Mouse (Mus musculus): ENCODE measurements at regions not wholly inside any gene's neighbourhood (a gene's known extent, or its start where the extent isn't known, plus 50 kb on each side); places are given as distances from the start of the nearest gene placed in this dataset.

DNA sequence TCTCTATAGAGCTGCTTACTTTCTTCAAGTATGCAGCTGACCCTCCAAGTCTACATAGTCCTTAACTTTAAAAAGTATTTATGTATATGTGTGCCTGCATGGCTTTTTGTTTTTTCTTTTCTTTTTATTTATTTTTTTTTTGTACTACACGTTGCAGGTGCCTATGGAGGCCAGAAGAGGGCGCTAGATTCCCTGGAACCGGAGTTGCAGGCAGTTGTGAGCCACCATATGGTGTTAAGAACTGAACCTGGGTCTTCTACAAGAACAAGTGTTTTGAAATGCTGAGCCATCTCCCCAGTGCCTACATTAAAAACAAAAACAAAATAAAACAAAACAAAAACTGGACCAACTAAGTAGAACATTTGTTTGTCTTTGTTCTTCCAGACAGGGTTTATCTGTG is 325.9 kb upstream of the Dio3 start:
- DNase-seq (ENCODE audit: low spot score in 2 of 2): no peak

DNA sequence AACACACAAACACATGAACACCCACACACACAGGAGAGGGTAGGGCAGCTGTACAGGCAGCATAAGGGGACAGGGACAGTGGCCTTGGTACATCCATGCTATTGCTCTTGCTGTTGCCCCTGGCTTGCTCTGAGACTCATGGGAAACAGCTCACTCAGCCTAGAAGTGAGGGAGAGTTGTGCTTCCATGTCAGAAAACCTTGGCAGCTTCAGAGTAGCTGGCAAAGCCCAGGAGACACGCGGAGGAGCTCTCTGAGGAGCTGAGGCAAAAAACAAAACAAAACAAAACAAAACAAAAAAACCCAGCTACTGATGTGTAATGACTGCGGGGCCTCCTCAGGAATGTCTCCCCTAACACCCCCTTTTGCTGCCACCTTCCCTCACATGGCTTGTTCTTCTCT is 321.6 kb upstream of the Dio3 start:
- DNase-seq (ENCODE audit: low spot score in 2 of 2): no peak

DNA sequence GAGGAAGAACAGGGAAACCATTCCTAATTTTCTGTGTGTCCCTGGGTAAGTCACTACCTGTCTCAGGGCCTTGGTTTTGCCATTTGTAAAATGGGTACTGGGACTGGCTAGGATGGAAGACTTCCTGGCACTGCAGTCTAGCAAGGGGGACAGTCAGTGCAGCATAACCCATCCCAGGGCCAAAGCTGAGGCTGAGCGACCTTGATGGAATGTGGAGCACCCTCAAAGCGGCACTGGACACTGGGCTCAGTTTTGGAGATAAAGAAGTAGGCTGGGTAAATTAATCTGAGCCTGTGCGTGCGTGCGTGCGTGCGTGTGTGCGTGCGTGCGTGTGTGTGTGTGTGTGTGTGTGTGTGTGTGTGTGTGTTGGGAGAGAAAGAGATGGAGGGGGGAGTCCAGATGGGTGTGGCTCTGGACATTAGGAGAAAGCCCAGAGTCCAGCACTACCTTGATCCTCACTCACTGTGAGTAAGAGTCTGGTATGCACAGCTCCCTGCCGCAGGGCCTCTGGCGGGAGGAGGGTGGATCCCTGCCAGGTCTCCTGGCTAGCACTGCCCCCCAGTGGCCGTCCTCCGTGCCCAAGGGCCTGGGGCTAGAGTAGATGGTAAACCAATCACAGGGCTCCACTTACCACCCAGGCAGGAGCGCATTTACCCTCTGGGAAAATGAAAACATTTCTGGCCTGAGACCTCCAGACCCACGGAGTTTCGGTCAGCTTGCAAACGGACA is 320.3 kb upstream of the Dio3 start:
- peak; percentile 30 to 69 for DNase-seq (ENCODE audit: low spot score in 2 of 2)

DNA sequence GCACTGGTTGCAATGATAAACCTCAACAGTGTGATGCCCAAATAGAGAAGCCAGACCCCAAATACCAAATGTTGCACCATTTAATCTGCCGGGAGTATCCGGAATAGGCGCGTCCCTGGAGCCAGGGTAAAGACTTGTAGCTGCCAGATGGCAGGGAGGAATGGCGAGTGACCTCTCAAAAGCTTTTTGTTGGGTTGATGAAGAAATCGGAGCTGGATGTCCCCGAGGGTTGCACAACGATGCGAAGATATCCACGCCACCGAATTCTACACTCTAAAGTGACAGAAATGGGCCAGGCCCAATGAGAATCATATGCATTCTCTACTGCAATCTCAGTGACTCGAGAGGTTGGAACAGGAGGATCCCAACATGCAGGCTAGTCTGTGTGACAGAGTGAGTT is 312.1 kb upstream of the Dio3 start:
- DNase-seq (ENCODE audit: low spot score in 2 of 2): no peak

DNA sequence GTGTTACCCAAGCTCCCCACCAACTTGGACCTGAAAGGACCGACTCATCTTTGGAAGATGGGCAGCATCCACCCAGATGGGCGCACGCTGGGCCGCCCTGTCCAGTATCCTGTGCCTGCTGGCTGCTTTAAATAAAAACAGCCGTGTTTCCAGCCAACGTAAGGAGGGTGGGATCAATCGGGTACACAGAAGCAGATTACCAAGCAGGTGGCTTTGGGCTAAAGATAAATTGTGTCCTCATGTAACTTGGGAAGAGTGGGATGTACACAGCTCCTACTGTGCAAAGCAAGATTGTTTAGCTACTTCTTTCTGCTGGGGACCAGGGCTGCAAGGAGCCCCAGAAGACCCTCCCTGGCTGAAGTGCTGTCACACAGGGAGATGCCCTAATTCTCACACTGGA is 310.6 kb upstream of the Dio3 start:
- no peak for DNase-seq (ENCODE audit: low spot score in 2 of 2)

DNA sequence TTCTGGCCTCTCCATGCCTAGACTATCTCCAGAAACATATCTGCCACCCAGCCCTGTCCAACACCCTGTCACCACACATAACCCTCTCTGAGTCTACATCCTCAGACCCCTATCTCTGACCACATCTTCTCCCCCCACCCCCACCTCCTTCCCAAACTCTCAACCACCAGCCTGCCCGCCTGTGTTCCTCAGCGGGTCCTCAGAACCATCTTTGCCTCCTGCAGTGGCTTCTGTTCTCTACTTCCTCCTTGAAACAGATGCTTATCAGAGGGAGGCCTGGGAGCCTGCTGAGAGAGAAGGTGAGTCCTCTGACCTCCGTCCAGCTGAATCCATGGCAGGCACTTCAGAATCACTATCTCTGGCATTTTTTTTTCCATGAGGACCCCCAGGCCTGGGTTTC is 307.4 kb upstream of the Dio3 start:
- no peak for DNase-seq (ENCODE audit: low spot score in 2 of 2)

DNA sequence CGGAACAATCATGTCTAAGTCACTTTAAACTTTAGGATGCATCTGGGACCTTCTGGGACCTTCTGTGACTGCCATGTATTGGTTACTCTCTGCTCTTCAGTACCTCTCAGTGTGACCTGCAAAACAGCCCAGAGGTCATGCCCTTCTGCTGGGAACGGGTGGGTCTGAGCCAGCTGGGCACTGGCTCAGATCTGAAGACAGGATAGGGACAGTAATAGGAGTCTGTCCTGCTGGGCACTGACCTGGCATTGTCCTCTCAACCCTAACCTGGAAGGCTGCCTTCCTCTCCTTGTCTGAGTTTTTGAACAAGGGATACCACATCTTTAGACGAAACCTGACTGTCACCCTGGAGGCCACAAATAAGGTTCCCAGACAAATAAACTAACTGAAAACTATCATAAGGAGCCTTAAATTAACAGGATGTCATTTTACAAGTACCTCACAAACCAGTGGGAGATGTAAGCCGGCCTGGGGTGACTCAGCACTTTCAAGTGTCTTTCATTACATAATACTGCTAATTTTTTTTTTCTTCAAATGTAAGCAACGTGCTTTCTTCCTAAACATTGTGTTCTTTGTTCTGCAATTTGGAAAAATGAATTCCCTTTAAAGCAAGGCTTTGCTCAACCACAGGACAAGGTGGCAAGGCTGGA is 306.4 kb upstream of the Dio3 start:
- no peak for DNase-seq (ENCODE audit: low spot score in 2 of 2)

DNA sequence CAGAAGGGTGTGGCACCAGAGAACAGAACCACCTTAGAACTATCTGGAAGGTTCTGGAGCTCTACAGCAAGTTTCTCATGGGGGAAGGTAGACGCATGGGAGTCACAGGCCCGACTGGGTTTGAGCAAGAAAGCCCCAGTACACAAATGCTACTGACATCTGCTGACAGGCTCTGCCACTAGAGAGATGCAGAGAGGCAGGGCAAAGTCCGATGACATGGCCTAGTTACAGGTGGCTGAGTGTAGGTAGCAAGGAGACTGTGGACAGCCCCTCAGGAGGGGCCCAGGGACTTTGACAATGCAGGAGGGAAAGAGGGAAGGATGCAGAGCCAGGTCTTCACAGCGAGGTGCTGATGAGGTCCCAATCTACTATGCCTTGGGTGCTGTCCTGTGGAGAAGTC is 305.3 kb upstream of the Dio3 start:
- no peak for DNase-seq (ENCODE audit: low spot score in 2 of 2)

DNA sequence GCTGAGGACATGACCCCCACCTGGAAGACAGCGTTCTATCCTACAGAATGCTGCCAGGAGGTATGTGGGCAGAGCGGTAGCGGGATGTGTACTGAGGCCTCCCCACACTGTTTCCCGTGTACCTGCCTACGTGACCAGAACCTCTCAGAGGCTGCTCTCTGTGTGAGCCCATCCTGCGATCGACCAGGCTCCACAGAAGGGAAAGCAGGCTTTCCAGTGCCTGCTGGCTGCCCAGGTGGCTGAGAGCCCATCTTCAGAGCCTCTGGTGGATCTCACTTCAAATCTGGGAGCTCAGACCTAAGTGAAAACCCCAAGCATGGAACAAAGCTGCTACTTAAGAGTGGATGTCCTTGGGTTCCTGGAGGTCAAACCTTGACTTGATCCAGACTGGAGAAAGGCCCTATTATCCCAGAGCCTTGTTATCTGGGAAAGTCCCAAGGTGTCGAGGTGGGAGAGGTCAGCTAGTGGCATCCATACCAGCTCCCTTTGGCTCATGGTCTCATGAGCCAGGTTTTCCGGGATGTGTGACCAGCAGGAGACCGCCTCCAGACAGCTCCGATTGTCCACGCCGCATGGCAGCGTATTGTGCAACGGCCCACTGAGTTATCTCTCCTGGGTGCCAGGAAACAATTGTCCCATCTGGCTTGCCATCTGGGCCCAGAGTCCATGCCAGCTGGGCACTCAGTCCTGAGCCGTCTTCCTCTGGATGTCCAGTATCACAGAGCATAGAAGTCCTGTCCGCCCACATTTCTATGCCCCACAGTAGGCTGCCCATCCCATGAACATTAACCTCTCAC is 303.5 kb upstream of the Dio3 start:
- DNase-seq (ENCODE audit: low spot score in 2 of 2): no peak

DNA sequence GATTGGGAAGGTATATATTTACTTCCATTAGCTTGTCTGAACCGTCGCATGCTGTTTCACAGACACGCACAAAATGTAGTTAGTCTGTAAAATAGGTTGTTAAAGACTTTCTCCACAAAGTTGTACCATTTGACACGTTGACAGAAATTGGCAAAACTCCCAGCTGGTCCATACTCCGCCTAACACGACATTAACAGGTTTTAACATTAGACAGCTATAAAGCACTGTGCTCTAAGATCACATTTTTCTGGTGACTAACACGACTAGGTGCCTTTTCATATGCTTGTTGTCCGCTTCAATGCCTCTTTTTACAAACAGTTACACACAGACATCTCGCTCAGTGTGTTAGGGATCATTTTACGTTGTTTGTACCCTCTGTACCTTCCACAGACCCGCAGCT is 294.2 kb upstream of the Dio3 start:
- DNase-seq (ENCODE audit: low spot score in 2 of 2): no peak

DNA sequence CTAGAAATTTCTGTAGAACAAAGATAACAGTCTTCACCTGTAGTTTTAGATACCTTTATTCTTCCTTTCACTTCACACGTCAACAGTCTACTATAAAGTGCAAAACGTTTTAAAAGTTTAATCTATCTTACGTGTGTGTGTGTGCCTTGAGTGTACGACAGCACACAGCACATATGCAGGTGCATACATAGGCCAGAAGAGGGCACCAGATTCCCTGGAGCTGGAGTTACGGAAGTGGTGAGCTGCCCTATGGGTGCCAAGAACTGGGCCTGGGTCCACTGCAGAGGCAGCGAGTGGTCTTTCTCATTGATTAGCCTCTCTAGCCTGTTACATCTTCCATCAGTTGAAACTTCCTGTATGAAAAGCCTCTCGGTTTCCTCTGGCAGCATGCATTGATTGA is 285.5 kb upstream of the Dio3 start:
- DNase-seq (ENCODE audit: low spot score in 2 of 2): no peak

DNA sequence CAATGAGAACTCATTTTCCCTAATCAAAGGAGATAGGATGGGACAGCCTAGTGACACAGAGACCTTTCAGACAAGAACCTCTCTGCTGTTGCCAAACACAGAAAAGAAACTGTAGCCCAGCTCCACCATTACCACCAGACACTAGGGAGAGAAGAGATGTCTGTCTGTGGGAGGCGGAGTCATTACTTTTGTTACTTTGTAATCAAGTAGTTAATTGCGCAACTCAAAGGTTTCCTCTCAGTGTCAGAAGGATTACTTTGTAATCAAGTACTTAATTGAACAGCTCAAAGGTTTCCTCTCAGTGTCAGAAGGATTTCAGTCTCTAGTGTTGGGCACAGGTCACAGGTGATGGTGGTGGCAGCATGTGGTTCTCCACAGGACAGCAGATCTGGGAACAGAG is 276.2 kb upstream of the Dio3 start:
- no peak for DNase-seq (ENCODE audit: low spot score in 2 of 2)

DNA sequence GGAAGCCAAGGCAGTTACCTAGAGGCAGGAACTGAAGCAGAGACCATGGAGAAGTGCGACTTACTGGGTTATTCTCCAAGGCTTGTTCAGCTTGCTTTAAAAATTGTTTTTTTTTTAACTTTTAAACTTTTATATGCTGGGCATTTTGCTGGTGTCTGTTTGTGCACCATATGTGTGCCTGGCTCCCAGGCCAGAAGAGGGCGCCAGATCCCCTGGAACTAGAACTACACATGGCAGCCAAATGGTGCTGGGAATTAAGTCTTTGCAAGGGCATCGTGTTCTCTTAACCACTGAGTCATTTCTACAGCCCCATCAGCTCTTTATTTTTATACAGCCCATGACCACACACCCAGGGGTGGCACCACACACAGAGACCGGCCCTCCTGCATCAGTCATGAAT is 269.7 kb upstream of the Dio3 start:
- DNase-seq (ENCODE audit: low spot score in 2 of 2): no peak

DNA sequence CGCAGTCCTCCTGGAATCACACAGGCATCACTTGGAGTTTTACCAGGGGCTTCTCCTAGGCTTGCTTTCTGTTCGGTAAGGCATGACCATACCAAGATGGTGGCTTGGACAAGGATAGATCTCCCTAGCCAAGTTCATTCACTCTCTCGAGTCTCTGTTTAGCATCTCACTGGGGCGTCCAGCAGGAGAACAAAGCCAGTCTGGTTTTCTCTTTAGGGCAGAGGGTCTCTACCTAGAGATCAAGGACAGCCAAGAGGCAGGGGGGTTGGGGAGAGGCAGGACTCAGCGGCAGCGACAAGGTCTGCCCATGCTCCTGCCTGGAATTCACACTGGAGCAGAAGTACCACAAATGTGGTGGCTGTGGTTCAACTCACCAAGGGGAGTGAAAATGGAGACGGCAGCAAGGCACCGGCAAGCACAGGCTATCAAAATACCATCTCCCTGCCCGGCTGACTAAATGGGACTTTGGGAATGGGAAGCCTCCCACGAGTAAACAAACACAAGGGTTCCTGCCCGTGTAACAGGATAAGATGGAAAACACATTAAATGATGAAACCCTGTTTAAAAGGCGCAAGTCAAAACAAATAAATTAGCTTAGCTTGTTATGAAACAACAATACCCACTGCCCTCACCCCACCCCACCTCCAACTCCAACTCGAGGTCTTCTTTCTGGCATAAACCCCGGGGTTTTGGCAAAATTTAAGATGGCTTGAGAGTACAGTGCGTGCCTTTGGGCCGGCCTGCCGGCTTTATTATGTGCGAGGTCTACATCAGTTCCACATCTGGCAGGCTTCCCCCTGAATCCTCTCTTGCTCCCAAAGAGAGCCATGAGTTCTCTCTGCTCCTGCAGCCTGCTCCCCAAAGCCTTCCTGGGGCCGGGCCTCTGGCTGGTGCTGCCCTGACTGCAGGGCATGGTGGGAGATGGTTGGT is 258.1 kb upstream of the Dio3 start:
- DNase-seq (ENCODE audit: low spot score in 2 of 2): no peak

DNA sequence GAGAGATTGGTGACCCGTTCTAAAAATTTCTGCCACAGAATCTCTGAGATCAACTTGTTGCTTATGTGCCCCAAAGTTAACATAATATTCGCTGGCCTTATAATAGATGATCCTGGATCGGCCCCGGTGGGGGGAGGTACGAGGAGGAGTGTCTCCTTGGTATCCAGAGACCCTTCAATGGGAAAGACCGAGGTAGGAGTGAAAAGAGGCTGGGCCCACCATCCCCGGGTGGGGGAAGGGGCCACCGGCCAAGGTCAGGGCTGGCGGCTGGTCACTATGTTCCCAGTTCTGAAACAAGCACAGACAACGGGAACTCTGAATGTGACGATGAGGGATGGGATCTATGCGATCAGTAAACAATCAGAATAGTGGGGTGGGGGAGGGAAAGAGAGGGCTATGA is 257.2 kb upstream of the Dio3 start:
- no peak for DNase-seq (ENCODE audit: low spot score in 2 of 2)

DNA sequence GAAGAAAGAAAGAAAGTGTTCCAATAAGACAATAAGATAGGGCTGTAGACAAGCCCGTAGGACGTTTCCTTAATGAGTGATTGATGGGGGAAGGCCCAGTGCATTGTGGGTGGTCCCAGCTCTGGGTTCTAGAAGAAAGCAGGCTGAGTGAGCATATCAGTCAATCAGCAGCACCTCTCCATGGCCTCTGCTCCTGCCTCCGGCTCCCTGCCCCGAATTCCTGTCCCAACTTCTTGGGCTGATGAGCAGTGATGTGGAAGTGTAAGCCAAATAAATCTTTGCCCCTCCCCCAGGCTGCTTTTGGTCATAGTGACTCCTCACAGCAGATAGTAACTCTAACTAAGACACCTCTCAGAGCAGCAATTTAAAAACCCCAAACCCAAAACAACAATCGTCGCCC is 256.2 kb upstream of the Dio3 start:
- DNase-seq (ENCODE audit: low spot score in 2 of 2): no peak

DNA sequence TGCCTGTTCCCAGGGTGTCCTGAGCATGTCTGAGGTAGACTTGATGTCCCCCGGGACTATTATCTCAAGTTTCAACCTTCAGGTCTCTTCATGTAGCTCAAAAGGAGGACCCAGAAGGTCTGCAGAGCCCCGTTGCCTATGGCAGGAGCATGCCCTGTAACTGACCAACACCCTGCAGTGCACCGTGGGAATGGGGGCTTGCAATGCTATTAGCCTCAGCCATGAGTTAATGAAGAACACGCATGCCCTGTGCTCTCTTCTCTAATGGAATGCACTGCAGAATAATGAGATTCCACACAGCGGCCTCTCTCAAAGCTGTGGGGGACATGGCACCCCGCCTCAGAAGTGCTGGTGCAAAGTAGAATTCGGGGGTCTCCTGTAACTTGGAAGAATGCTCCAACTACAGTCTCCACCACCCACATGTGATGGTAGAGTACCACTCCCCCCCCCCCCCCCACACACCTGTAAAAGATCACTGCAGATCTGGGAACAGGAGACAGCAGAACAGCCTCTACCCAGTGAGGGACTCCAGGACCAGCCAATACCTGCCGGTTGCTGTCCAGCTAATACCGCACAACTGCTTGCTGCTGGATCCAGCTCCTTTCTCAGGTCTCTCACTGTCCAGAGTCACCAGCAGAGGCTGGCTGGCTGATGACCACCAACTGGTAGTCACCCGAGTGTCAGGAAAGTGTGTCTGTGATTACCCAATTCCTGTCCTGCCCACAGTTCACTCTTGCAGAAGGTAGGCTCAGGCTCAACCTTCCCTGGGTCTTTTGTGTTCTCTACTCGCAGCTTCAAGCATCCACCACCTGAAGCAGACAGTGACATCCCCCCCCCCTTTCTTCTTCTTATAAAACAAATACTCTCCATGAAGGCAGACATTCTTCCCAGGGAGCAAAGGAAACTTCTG is 255.4 kb upstream of the Dio3 start:
- DNase-seq (ENCODE audit: low spot score in 2 of 2): no peak

DNA sequence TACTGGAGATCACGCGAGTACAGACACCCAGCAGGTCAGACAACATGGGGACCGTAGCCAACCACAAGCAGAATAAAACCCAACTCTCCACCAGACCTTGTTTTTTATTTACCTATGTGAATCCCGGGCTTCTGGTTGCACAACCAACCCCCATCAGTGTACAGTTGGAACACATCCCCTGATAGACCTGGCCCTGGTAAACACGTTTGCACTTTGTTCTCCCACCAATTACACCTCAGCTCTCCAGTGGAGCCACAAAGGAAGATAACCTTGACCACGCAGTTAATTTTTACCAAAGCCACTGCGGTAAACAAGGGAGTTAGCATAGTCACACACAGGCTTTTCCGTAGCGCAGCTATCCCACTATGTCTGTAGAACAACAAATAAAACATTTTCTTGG is 254.6 kb upstream of the Dio3 start:
- DNase-seq (ENCODE audit: low spot score in 2 of 2): no peak

DNA sequence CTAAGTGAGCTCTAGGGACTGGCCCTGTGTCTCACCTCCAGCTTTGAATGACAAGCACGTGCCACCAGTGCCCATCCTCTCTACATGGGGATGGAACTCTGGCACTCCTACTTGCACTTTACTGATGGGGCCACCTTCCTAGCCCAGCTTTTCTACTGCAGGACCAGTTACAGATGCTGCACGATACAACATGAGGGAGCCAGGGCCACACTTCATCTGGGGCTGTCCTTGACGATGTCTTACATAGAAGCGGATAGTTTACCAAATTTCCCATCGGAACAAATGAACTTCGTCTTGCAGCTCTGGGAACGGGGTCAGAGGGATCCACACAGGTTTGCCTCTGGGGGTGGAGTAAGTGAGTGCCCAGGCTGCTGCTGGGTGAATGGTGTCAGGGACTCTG is 253.7 kb upstream of the Dio3 start:
- DNase-seq (ENCODE audit: low spot score in 2 of 2): no peak

DNA sequence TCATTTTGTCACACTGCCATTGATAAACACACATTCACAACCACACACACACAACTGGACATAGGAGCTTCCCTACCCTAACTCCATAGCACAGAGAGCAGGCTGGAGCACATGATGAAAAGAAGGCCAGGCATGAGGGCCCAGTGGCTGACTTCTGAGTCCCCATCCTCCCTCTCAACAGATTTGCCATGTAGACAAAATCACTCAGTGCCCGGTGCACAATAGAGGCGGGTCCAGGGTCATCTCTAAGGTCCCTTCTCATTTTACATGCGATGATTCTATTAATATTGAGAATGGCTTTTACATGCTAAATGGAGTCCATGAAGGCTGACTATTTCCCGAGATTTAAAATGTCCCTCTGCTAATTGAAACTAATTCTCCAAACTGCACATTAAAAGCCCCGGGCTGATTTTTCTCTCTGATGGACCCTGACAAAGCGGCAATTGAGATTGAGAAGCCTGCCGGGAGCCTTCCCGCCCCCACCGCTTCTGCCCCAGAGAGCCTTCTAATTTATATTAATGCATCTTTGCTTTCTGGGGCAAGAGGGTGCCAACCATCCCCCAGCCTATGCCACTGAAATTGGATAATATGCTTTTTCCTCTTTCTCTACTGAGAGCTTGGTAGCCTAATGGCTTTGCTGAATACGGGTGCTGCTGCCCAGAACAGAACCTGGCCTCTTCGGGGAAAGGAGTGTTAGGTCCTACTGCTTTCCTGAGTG is 252.7 kb upstream of the Dio3 start:
- no peak for DNase-seq (ENCODE audit: low spot score in 2 of 2)
